Comparison of ENCODE assay signal across 9 mouse cellular contexts in the genomic region with DNA sequence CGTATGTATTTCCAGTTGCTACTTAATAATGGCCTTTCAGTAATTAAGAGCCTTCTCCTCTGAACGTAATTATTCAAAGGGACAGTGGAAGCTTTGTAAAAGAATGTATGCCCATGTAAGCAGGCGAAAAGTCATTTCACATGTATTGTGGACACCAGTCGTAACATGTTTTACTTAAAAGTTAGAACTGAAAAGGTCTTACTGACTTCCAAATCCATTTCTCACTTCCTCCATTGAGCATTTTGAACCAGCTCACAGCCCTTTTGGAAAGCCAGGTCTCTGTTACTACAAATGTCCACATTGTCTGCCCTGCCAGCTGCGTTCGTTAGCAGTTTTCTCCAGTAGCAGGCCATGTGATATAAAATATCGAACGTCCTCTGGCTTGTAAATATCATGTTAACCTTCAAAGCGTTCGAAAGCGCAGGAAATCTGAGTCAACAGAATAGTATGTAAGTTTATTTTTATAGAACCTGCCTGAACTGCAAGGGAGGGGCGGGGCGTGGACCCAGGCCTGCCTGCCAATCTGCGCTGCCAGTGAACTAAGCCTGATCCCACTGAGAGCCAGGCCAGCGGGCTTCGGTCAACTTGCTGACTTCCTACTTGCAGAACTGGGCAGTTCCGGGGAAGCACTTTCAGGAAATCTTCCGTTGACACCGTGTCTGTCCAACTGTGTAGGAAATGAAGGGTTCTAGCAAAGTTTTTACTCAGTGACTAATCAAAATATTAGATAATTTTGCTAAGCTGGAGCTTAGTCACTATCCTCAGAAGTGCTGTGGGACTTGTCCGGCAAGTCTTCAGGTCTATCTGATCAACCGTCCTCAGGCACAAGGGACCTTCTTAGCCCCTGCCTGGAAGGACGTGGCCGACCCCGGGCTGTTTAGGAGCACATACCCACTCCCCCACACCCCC. TPM values are rescaled to one million over a fixed set of nuclear protein-coding genes. Genes with fewer than 3 reads are reported as not detected.
A peak's percentile ranks its signal among the peaks of the same experiment; 100 is the strongest.
DNase-seq lines count a peak whose midpoint lies in the region; ATAC-seq and TF ChIP-seq lines count a peak whose summit lies in the region.
"Had no signal": no experiment of that assay in that cellular context is flagged by ENCODE, and none has a peak within 500 bp of the region (broad histone marks: within the 10 kb centered on the region; RNA-seq: fewer than 3 reads in every experiment).

No protein-coding gene starts in this region.

- H3K4me2 ChIP-seq in kidney, embryonic 16.5 days (replicated peaks; ENCODE audit: low read depth, low read length) = no peak overlapping the region
- H3K4me2 ChIP-seq in stomach, postnatal 0 days (replicated peaks; ENCODE audit: low read depth) = peak overlapping the region; percentile 12
- H3K4me2 ChIP-seq in forebrain, embryonic 12.5 days = no peak overlapping the region
- no peak overlapping the region for H3K4me2 ChIP-seq in midbrain, embryonic 11.5 days

- no peaks in the 10 kb centered on the region for H3K27me3 ChIP-seq in kidney, embryonic 16.5 days (ENCODE audit: insufficient read depth, low read length)
- no peaks in the 10 kb centered on the region for H3K27me3 ChIP-seq in stomach, postnatal 0 days (ENCODE audit: control insufficient read depth, insufficient read depth, low read length)
- no peaks in the 10 kb centered on the region for H3K27me3 ChIP-seq in forebrain, embryonic 12.5 days
- no peaks in the 10 kb centered on the region for H3K27me3 ChIP-seq in midbrain, embryonic 11.5 days (ENCODE audit: control insufficient read depth, insufficient read depth, low read length)

- WGBS in kidney, embryonic 16.5 days = 56% methylated on average over 24 of the region's 24 CpGs
- WGBS in stomach, postnatal 0 days = 45% methylated on average over 24 of the region's 24 CpGs
- WGBS in forebrain, embryonic 12.5 days = 84% methylated on average over 24 of the region's 24 CpGs
- 87% methylated on average over 24 of the region's 24 CpGs for WGBS in midbrain, embryonic 11.5 days

- no peak overlapping the region for H3K9ac ChIP-seq in kidney, embryonic 16.5 days (replicated peaks; ENCODE audit: low read length)
- no peak overlapping the region for H3K9ac ChIP-seq in stomach, postnatal 0 days (ENCODE audit: low read length)
- H3K9ac ChIP-seq in forebrain, embryonic 12.5 days = no peak overlapping the region
- H3K9ac ChIP-seq in midbrain, embryonic 11.5 days (ENCODE audit: low read length) = no peak overlapping the region

- no peaks in the 10 kb centered on the region for H3K9me3 ChIP-seq in kidney, embryonic 16.5 days (ENCODE audit: low read length)
- no peaks in the 10 kb centered on the region for H3K9me3 ChIP-seq in stomach, postnatal 0 days (ENCODE audit: control insufficient read depth, low read length)
- no peaks in the 10 kb centered on the region for H3K9me3 ChIP-seq in forebrain, embryonic 12.5 days
- H3K9me3 ChIP-seq in midbrain, embryonic 11.5 days (ENCODE audit: control insufficient read depth, low read length) = no peaks in the 10 kb centered on the region

- no peak for TF ChIP-seq CTCF in stomach, postnatal 0 days (IDR thresholded peaks at IDR 0.05; ENCODE audit: low read depth)

- no peak overlapping the region for H3K4me3 ChIP-seq in kidney, embryonic 16.5 days (ENCODE audit: low read length)
- H3K4me3 ChIP-seq in stomach, postnatal 0 days (ENCODE audit: low read depth, low read length) = no peak overlapping the region
- H3K4me3 ChIP-seq in forebrain, embryonic 12.5 days (replicated peaks) = no peak overlapping the region
- no peak overlapping the region for H3K4me3 ChIP-seq in midbrain, embryonic 11.5 days (ENCODE audit: low read depth, low read length)
- H3K4me3 ChIP-seq: erythroblast, embryonic 14.5 days had no signal

- no peak for TF ChIP-seq EP300 in stomach, postnatal 0 days (optimal IDR thresholded peaks at IDR 0.05)

- H3K27ac ChIP-seq in kidney, embryonic 16.5 days (ENCODE audit: low read length) = no peak overlapping the region
- H3K27ac ChIP-seq in stomach, postnatal 0 days (replicated peaks) = peak overlapping the region; percentile 74
- H3K27ac ChIP-seq in forebrain, embryonic 12.5 days = no peak overlapping the region
- H3K27ac ChIP-seq in midbrain, embryonic 11.5 days (ENCODE audit: low read depth, low read length) = no peak overlapping the region

- H3K36me3 ChIP-seq in kidney, embryonic 16.5 days (ENCODE audit: insufficient read depth, low read length) = no peaks in the 10 kb centered on the region
- H3K36me3 ChIP-seq in stomach, postnatal 0 days (ENCODE audit: control insufficient read depth, insufficient read depth, low read length) = no peaks in the 10 kb centered on the region
- H3K36me3 ChIP-seq in forebrain, embryonic 12.5 days (replicated peaks) = no peaks in the 10 kb centered on the region
- H3K36me3 ChIP-seq in midbrain, embryonic 11.5 days (ENCODE audit: control insufficient read depth, insufficient read depth, low read length) = no peaks in the 10 kb centered on the region

- peaks cover 26% of the 10 kb centered on the region for H3K4me1 ChIP-seq in kidney, embryonic 16.5 days (ENCODE audit: insufficient read depth, low read length)
- no peaks in the 10 kb centered on the region for H3K4me1 ChIP-seq in stomach, postnatal 0 days (replicated peaks; ENCODE audit: control insufficient read depth, insufficient read depth)
- H3K4me1 ChIP-seq in forebrain, embryonic 12.5 days = no peaks in the 10 kb centered on the region
- H3K4me1 ChIP-seq in midbrain, embryonic 11.5 days (ENCODE audit: control insufficient read depth, insufficient read depth, low read length) = no peaks in the 10 kb centered on the region

- peak; percentile 66 for DNase-seq in kidney, adult 11 months
- DNase-seq in gastrocnemius, postnatal 4 days (ENCODE audit: low spot score in 2 of 2) = peak; percentile 46 to 66
- DNase-seq in kidney, postnatal 4 days = peak; percentile 66 to 77
- peak; percentile 81 for DNase-seq in stomach, postnatal 0 days (ENCODE audit: low spot score)
- DNase-seq in midbrain, embryonic 11.5 days (ENCODE audit: low spot score, missing footprints) = no peak
- no peak for DNase-seq in left cerebral cortex, adult 18-20 months (ENCODE audit: low spot score in 2 of 2)

- no peak for ATAC-seq in kidney, embryonic 16.5 days (ENCODE audit: low FRiP score, low TSS enrichment)
- ATAC-seq in stomach, postnatal 0 days (ENCODE audit: low FRiP score, low TSS enrichment) = peak; percentile 86
- ATAC-seq in forebrain, embryonic 12.5 days (ENCODE audit: low FRiP score) = no peak
- ATAC-seq in midbrain, embryonic 11.5 days (ENCODE audit: low FRiP score) = no peak

RNA-seq across cellular contexts. Expression of gene Esr1, which starts 9.5 kb away (rescaled TPM):
- polyA plus RNA-seq in kidney, embryonic 16.5 days (2015; fragmentation: Nextera tagmentation; extraction: Ambion mirVana) = 2.5 and 2.6 TPM in 2 replicates
- 10 to 100 TPM; 25.3 to 32.6 TPM for total RNA-seq in gastrocnemius, postnatal 4 days (2021)
- polyA plus RNA-seq in stomach, postnatal 0 days (2015; fragmentation: Nextera tagmentation; extraction: Ambion mirVana) = 0.45 and 0.57 TPM in 2 replicates
- polyA plus RNA-seq in forebrain, embryonic 12.5 days (2016; fragmentation: Nextera tagmentation; extraction: Ambion mirVana) = 0.05 TPM in 1 of 2 replicates, not detected in the other
- polyA plus RNA-seq in midbrain, embryonic 11.5 days (2014; fragmentation: Nextera tagmentation; extraction: Ambion mirVana) = 0.03 and 0.12 TPM in 2 replicates
- 1 to 10 TPM; 2.1 to 3.0 TPM for total RNA-seq in left cerebral cortex, adult 18-20 months (2021)

Comparison
In these comparisons a context has a peak if more than half of its experiments do, and no peak if none do; other contexts are left out.
1. DNase-seq: peak in kidney, adult 11 months (single experiment), gastrocnemius, postnatal 4 days (2 of 2), kidney, postnatal 4 days (2 of 2) and stomach, postnatal 0 days (single experiment); none in midbrain, embryonic 11.5 days (single experiment) and left cerebral cortex, adult 18-20 months (0 of 2).